Mouse (Mus musculus): Measurements from ENCODE around the gene Slc41a1. TPM values are rescaled to one million over a fixed set of nuclear protein-coding genes. Genes with fewer than 3 reads are reported as not detected.
A peak's percentile ranks its signal among the peaks of the same experiment; 100 is the strongest.

The Slc41a1 gene
- total RNA-seq, 2 experiments from 2014 or later, result 0.96 TPM; not detected in 1

GRCm38 (mm10) chr1:131869561-131869960, 42.3 kb downstream of the Slc41a1 start:
- ATAC-seq (replicated peaks; ENCODE audit: low FRiP score, poor library complexity, severe bottlenecking), result no peak

GRCm38 (mm10) chr1:131872856-131873255, 45.6 kb downstream of the Slc41a1 start:
- ATAC-seq (replicated peaks; ENCODE audit: low FRiP score, poor library complexity, severe bottlenecking), result no peak

- no peak for ATAC-seq (replicated peaks; ENCODE audit: low FRiP score, poor library complexity, severe bottlenecking)
Measured at GRCm38 (mm10) chr1:131879816-131880215, 52.5 kb downstream of the Slc41a1 start.

- ATAC-seq (replicated peaks; ENCODE audit: low FRiP score, poor library complexity, severe bottlenecking), result peak; percentile 88
Measured at GRCm38 (mm10) chr1:131882787-131883186, 55.5 kb downstream of the Slc41a1 start.

- no peak for ATAC-seq (replicated peaks; ENCODE audit: low FRiP score, poor library complexity, severe bottlenecking)
Measured at GRCm38 (mm10) chr1:131886173-131886572, 58.9 kb downstream of the Slc41a1 start.

- no peak for ATAC-seq (replicated peaks; ENCODE audit: low FRiP score, poor library complexity, severe bottlenecking)
Measured at GRCm38 (mm10) chr1:131886641-131887040, 59.3 kb downstream of the Slc41a1 start.

- no peak for ATAC-seq (replicated peaks; ENCODE audit: low FRiP score, poor library complexity, severe bottlenecking)
Measured at GRCm38 (mm10) chr1:131890043-131890658, 62.9 kb downstream of the Slc41a1 start.

GRCm38 (mm10) chr1:131891436-131891835, 64.1 kb downstream of the Slc41a1 start:
- ATAC-seq (replicated peaks; ENCODE audit: low FRiP score, poor library complexity, severe bottlenecking), result no peak

Other genes starting within 250 kb of the Slc41a1 start
- not detected in 2 replicates for gene Avpr1b, start 228.3 kb upstream of the Slc41a1 start, total RNA-seq (2015; ENCODE audit: low replicate concordance)
- gene Avpr1b, start 228.3 kb upstream of the Slc41a1 start, total RNA-seq (2017; ENCODE audit: low replicate concordance), result not detected in 2 replicates
- gene Ctse, start 189.2 kb upstream of the Slc41a1 start, total RNA-seq (2015; ENCODE audit: low replicate concordance), result 1,800 and 1,836 TPM in 2 replicates
- 1,272 and 1,472 TPM in 2 replicates for gene Ctse, start 189.2 kb upstream of the Slc41a1 start, total RNA-seq (2017; ENCODE audit: low replicate concordance)
- gene Rab7b, start 138.8 kb upstream of the Slc41a1 start, total RNA-seq (2015; ENCODE audit: low replicate concordance), result 0.58 and 1.0 TPM in 2 replicates
- 2.6 and 7.2 TPM in 2 replicates for gene Rab7b, start 138.8 kb upstream of the Slc41a1 start, total RNA-seq (2017; ENCODE audit: low replicate concordance)
- not detected in 2 replicates for gene Slc26a9, start 83.5 kb upstream of the Slc41a1 start, total RNA-seq (2015; ENCODE audit: low replicate concordance)
- gene Slc26a9, start 83.5 kb upstream of the Slc41a1 start, total RNA-seq (2017; ENCODE audit: low replicate concordance), result not detected in 2 replicates
- gene Pm20d1, start 30.1 kb upstream of the Slc41a1 start, total RNA-seq (2015; ENCODE audit: low replicate concordance), result not detected in 2 replicates
- gene Pm20d1, start 30.1 kb upstream of the Slc41a1 start, total RNA-seq (2017; ENCODE audit: low replicate concordance), result not detected in 2 replicates
- gene Rab29, start 39.7 kb downstream of the Slc41a1 start, total RNA-seq (2015; ENCODE audit: low replicate concordance), result 9.0 and 11.3 TPM in 2 replicates
- gene Rab29, start 39.7 kb downstream of the Slc41a1 start, total RNA-seq (2017; ENCODE audit: low replicate concordance), result 5.2 and 14.2 TPM in 2 replicates
- gene Nucks1, start 83.0 kb downstream of the Slc41a1 start, total RNA-seq (2015; ENCODE audit: low replicate concordance), result 35.0 and 47.6 TPM in 2 replicates
- gene Nucks1, start 83.0 kb downstream of the Slc41a1 start, total RNA-seq (2017; ENCODE audit: low replicate concordance), result 77.1 and 83.3 TPM in 2 replicates
- gene Slc45a3, start 135.5 kb downstream of the Slc41a1 start, total RNA-seq (2015; ENCODE audit: low replicate concordance), result not detected in 2 replicates
- gene Slc45a3, start 135.5 kb downstream of the Slc41a1 start, total RNA-seq (2017; ENCODE audit: low replicate concordance), result 0.56 and 1.3 TPM in 2 replicates
- gene Elk4, start 180.1 kb downstream of the Slc41a1 start, total RNA-seq (2015; ENCODE audit: low replicate concordance), result 96.8 and 101 TPM in 2 replicates
- 75.8 and 94.4 TPM in 2 replicates for gene Elk4, start 180.1 kb downstream of the Slc41a1 start, total RNA-seq (2017; ENCODE audit: low replicate concordance)
- gene Mfsd4a, start 240.6 kb downstream of the Slc41a1 start, total RNA-seq (2015; ENCODE audit: low replicate concordance), result not detected in 2 replicates
- 0.68 and 2.9 TPM in 2 replicates for gene Mfsd4a, start 240.6 kb downstream of the Slc41a1 start, total RNA-seq (2017; ENCODE audit: low replicate concordance)

All from erythroblast, adult 5-6 weeks (primary cell).